Mouse (Mus musculus) C2C12 (cell line): ENCODE measurements around the gene Ptpn13. TPM values are rescaled to one million over a fixed set of nuclear protein-coding genes. Genes with fewer than 3 reads are reported as not detected.

Experiments
- H3K27me3 ChIP-seq: one replicate; pipeline ENCODE4 v1.6.1; 2011; ENCODE audit not compliant: control insufficient read depth, insufficient read depth, insufficient read length
- H3K36me3 ChIP-seq: one replicate; pipeline ENCODE4 v1.6.1; 2011; ENCODE audit not compliant: control insufficient read depth, insufficient read depth
- H3K4me3 ChIP-seq: one replicate; pipeline ENCODE4 v1.5.1; 2011; ENCODE audit warnings: mild to moderate bottlenecking, control low read depth; ENCODE audit not compliant: poor library complexity, insufficient read depth, severe bottlenecking
- H3K79me2 ChIP-seq: one replicate; pipeline ENCODE4 v1.6.1; 2011; ENCODE audit not compliant: control insufficient read depth, insufficient read depth
- H3K79me3 ChIP-seq: one replicate; pipeline ENCODE4 v1.6.1; 2011; ENCODE audit warnings: low read depth, control low read depth
- H3ac ChIP-seq: one replicate; pipeline ENCODE3; 2011; ENCODE audit warnings: low read depth; ENCODE audit not compliant: control insufficient read depth, insufficient read length
- CEBPB ChIP-seq: IDR thresholded peaks from one replicate; pipeline ENCODE4 v1.6.1; 2011; ENCODE audit warnings: low read depth, mild to moderate bottlenecking, control low read depth, moderate library complexity
- CTCF ChIP-seq: IDR thresholded peaks from one replicate; pipeline ENCODE4 v1.5.1; 2011; ENCODE audit not compliant: control insufficient read depth, insufficient read depth, insufficient read length
- FOSL1 ChIP-seq: IDR thresholded peaks from one replicate; pipeline ENCODE4 v1.8.0; 2011; ENCODE audit warnings: mild to moderate bottlenecking, low read length; ENCODE audit not compliant: poor library complexity, insufficient read depth, severe bottlenecking
- MAX ChIP-seq: IDR thresholded peaks from one replicate; pipeline ENCODE4 v1.6.1; 2011; ENCODE audit warnings: mild to moderate bottlenecking, control low read depth
- MYOD1 ChIP-seq: IDR thresholded peaks from one replicate; pipeline ENCODE4 v1.6.1; 2011; ENCODE audit warnings: low read depth; ENCODE audit not compliant: control insufficient read depth, insufficient read length
- MYOG ChIP-seq: IDR thresholded peaks from one replicate; pipeline ENCODE4 v1.6.1; 2011; ENCODE audit not compliant: control insufficient read depth, insufficient read length; ENCODE audit errors: extremely low read depth
- USF1 ChIP-seq: IDR thresholded peaks from one replicate; pipeline ENCODE4 v1.6.1; 2011; ENCODE audit warnings: low read depth, mild to moderate bottlenecking, control low read depth, moderate library complexity
- polyA plus RNA-seq: library from polyadenylated mRNA; unstranded; fragments of >200 nt; fragmentation: generic; extraction: Trizol; gene quantifications from one replicate; pipeline ENCODE4 v1.2.1, GENCODE M21; 2012; ENCODE audit warnings: missing spikeins

Gene Ptpn13
- polyA plus RNA-seq, 1 experiment, result 1.8 TPM

- Histone ChIP-seq H3K4me3 (no peak overlapping the region), H3K79me2 (no peaks in the 10 kb centered on the region), H3ac (no peak overlapping the region), H3K79me3 (no peaks in the 10 kb centered on the region), H3K27me3 (no peaks in the 10 kb centered on the region), H3K36me3 (no peaks in the 10 kb centered on the region)
- TF ChIP-seq MAX (no peak), CTCF (no peak), USF1 (no peak), MYOG (no peak), FOSL1 (no peak)
Observed at GRCm38 (mm10) chr5:103445383-103445782, 20.4 kb downstream of the Ptpn13 start.

GRCm38 (mm10) chr5:103447806-103448416 lies 22.9 kb downstream of the Ptpn13 start:
- Histone ChIP-seq H3K27me3 (no peaks in the 10 kb centered on the region), H3K4me3 (no peak overlapping the region), H3K79me3 (no peaks in the 10 kb centered on the region), H3ac (no peak overlapping the region), H3K79me2 (no peaks in the 10 kb centered on the region), H3K36me3 (no peaks in the 10 kb centered on the region)
- TF ChIP-seq FOSL1, result no peak
- TF ChIP-seq CEBPB, result no peak
- TF ChIP-seq MYOD1, result no peak
- TF ChIP-seq MYOG, result no peak
- no peak for TF ChIP-seq USF1
- no peak for TF ChIP-seq CTCF
- no peak for TF ChIP-seq MAX

- Histone ChIP-seq H3K36me3 (no peaks in the 10 kb centered on the region), H3K27me3 (no peaks in the 10 kb centered on the region), H3K79me2 (no peaks in the 10 kb centered on the region), H3K4me3 (no peak overlapping the region), H3ac (no peak overlapping the region), H3K79me3 (no peaks in the 10 kb centered on the region)
- TF ChIP-seq CTCF, result no peak
- TF ChIP-seq MYOD1, result no peak
- no peak for TF ChIP-seq FOSL1
- TF ChIP-seq USF1, result no peak
- no peak for TF ChIP-seq CEBPB
- no peak for TF ChIP-seq MYOG
- no peak for TF ChIP-seq MAX
Observed at GRCm38 (mm10) chr5:103448470-103448869, 23.5 kb downstream of the Ptpn13 start.

- H3K79me2 ChIP-seq, result no peaks in the 10 kb centered on the region
- TF ChIP-seq USF1 (no peak), FOSL1 (no peak), CEBPB (no peak), CTCF (no peak), MYOD1 (no peak), MAX (no peak), MYOG (no peak)
- H3K36me3 ChIP-seq, result no peaks in the 10 kb centered on the region
- H3K27me3 ChIP-seq, result no peaks in the 10 kb centered on the region
- H3ac ChIP-seq, result no peak overlapping the region
- H3K4me3 ChIP-seq, result no peak overlapping the region
- H3K79me3 ChIP-seq, result no peaks in the 10 kb centered on the region
Observed at GRCm38 (mm10) chr5:103450663-103451062, 25.7 kb downstream of the Ptpn13 start.

- no peaks in the 10 kb centered on the region for H3K79me3 ChIP-seq
- no peak overlapping the region for H3ac ChIP-seq
- H3K36me3 ChIP-seq, result no peaks in the 10 kb centered on the region
- H3K79me2 ChIP-seq, result no peaks in the 10 kb centered on the region
- no peaks in the 10 kb centered on the region for H3K27me3 ChIP-seq
- TF ChIP-seq MYOD1, result no peak
- no peak for TF ChIP-seq USF1
- TF ChIP-seq FOSL1, result no peak
- TF ChIP-seq MAX, result no peak
- TF ChIP-seq CEBPB, result no peak
- TF ChIP-seq CTCF, result no peak
- no peak overlapping the region for H3K4me3 ChIP-seq
Observed at GRCm38 (mm10) chr5:103453361-103454140, 28.6 kb downstream of the Ptpn13 start.
